Mouse (Mus musculus): ENCODE measurements around the gene Gm1140. TPM values are rescaled to one million over a fixed set of nuclear protein-coding genes. Genes with fewer than 3 reads are reported as not detected.
"Not testable (repeated sequence)": the region's sequence is repeated elsewhere in the genome, so short reads cannot be mapped to it uniquely, and the experiment has no call there.

Gm1140 gene
- not detected in 2 replicates for polyA plus RNA-seq (2016; fragmentation: Nextera tagmentation; extraction: Ambion mirVana)

DNA sequence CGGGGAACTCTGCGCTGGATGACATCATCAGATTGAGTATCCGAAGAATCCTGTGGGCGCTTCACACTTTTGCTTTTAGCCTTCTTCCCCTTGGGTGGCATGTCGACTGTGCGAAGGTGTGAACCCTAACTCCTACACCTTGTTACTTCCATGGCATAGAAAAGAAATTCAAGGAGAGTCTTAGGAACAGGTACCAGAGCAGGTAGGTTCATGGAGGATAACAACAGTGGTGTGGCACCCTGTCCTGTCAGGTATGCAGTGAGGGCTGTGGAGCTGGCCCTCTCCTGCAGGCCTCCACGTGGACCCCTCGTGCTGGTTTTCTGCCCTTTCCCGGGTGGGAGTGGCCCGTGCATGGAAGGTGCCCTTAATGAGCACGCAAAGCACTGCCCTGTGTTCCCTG, at the start of gene Gm1140:
Gene Gm1140, minus strand, starts transcription at position 101 of the 400 bp plus-strand sequence.
- WGBS = 72% methylated on average over 2 of the region's 11 CpGs
- not testable (repeated sequence) for DNase-seq (ENCODE audit: low spot score); H3K4me1 ChIP-seq; H3K27me3 ChIP-seq (ENCODE audit: insufficient read depth, poor library complexity, severe bottlenecking); H3K36me3 ChIP-seq; H3K4me3 ChIP-seq; H3K27ac ChIP-seq; H3K9me3 ChIP-seq

DNA sequence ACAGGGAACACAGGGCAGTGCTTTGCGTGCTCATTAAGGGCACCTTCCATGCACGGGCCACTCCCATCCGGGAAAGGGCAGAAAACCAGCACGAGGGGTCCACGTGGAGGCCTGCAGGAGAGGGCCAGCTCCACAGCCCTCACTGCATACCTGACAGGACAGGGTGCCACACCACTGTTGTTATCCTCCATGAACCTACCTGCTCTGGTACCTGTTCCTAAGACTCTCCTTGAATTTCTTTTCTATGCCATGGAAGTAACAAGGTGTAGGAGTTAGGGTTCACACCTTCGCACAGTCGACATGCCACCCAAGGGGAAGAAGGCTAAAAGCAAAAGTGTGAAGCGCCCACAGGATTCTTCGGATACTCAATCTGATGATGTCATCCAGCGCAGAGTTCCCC, 2.0 kb upstream of the Gm1140 start, which contains the start of gene Gm14692:
Gene Gm14692, plus strand, starts transcription at position 301 of the 400 bp plus-strand sequence.
- WGBS = 85% methylated on average over 5 of the region's 10 CpGs
- not testable (repeated sequence) for H3K27ac ChIP-seq; H3K9me3 ChIP-seq; H3K4me3 ChIP-seq; H3K36me3 ChIP-seq; H3K4me1 ChIP-seq; H3K27me3 ChIP-seq (ENCODE audit: insufficient read depth, poor library complexity, severe bottlenecking); DNase-seq (ENCODE audit: low spot score)

Other genes with a start within 250 kb of the Gm1140 start
- gene Gm14692, start 2.1 kb upstream of the Gm1140 start, polyA plus RNA-seq (2016; fragmentation: Nextera tagmentation; extraction: Ambion mirVana) = not detected in 2 replicates
- not detected in 2 replicates for gene 4933436I01Rik, start 227.9 kb upstream of the Gm1140 start, polyA plus RNA-seq (2016; fragmentation: Nextera tagmentation; extraction: Ambion mirVana)

Measured in heart, embryonic 10.5 days (tissue).